Mouse (Mus musculus): ENCODE results near the gene Slc46a1. TPM values are rescaled to one million over a fixed set of nuclear protein-coding genes. Genes with fewer than 3 reads are reported as not detected.

Gene Slc46a1
- polyA plus RNA-seq, 1 experiment from 2014 or later = 7.8 TPM

DNA sequence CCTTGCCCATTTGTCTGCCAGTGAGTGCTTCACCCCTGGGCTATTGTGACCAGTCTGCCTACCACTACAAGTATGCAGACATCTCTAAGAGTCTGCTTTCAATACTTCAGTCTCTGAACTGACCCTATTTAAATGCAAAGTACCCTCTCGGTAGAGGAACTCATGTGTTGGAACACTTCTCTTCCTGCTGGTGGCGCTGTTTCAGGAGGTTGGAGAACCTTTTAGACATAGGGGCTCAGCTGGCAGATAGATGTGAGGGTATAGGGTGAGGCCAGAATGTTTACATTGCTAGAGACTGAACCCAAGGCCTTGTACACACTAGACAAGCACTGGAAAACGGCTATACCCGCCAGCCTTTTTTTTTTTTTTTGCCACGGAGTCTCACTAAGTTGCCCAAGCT lies 37.2 kb upstream of the Slc46a1 start:
- no peak for ATAC-seq (replicated peaks; ENCODE audit: insufficient number of reproducible peaks, low FRiP score, low TSS enrichment)
- H3K9ac ChIP-seq (ENCODE audit: low read depth, low read length) = no peak overlapping the region
- no peaks in the 10 kb centered on the region for H3K4me1 ChIP-seq (ENCODE audit: control insufficient read depth, insufficient read depth, low read length)
- no peak overlapping the region for H3K4me3 ChIP-seq (ENCODE audit: low read depth, low read length)
- 70% methylated on average over 5 of the region's 5 CpGs for whole genome bisulfite sequencing (ENCODE audit: insufficient replicate concordance)
- no peaks in the 10 kb centered on the region for H3K27me3 ChIP-seq (ENCODE audit: control insufficient read depth, insufficient read depth, low read length)
- H3K9me3 ChIP-seq (replicated peaks; ENCODE audit: control insufficient read depth, low read length) = no peaks in the 10 kb centered on the region
- no peak overlapping the region for H3K4me2 ChIP-seq
- no peak overlapping the region for H3K27ac ChIP-seq (ENCODE audit: low read depth, low read length)
- no peaks in the 10 kb centered on the region for H3K36me3 ChIP-seq (ENCODE audit: control insufficient read depth, insufficient read depth, low read length)

DNA sequence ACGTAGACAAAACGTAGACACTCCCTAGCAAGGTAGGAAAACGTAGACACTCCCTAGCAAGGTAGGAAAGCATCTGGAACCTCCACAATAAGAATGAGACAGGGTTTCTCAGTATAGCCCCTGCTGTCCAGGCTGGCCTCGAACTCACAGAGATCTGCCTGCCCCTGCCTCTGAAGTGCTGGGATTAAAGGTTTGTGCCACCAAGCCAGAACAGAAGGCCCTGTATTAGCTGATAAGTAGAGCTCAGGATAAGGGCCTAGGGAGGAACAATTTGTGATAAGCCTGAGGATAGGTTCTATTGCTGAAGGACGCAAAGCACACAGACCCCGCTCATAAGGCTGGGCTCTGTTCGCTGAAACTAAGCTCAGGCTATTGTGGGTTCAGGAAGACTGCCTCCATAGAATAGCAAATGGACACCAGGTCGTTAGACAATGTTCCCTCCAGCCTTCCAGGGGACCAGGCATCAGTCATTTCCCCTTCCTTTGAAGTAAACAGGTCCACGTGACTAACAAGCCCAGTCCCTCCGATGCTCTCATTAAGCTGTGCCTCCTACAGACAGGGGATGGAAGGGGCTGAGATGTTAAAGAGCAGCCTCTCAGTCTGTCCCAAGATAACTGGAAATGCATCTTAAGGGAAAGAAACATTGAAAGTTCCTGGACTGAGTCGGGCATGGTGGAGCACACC lies 35.2 kb upstream of the Slc46a1 start:
- no peaks in the 10 kb centered on the region for H3K27me3 ChIP-seq (ENCODE audit: control insufficient read depth, insufficient read depth, low read length)
- no peak overlapping the region for H3K9ac ChIP-seq (ENCODE audit: low read depth, low read length)
- H3K4me2 ChIP-seq = no peak overlapping the region
- H3K4me3 ChIP-seq (ENCODE audit: low read depth, low read length) = no peak overlapping the region
- no peak for ATAC-seq (replicated peaks; ENCODE audit: insufficient number of reproducible peaks, low FRiP score, low TSS enrichment)
- H3K4me1 ChIP-seq (ENCODE audit: control insufficient read depth, insufficient read depth, low read length) = no peaks in the 10 kb centered on the region
- H3K9me3 ChIP-seq (replicated peaks; ENCODE audit: control insufficient read depth, low read length) = no peaks in the 10 kb centered on the region
- no peak overlapping the region for H3K27ac ChIP-seq (ENCODE audit: low read depth, low read length)
- H3K36me3 ChIP-seq (ENCODE audit: control insufficient read depth, insufficient read depth, low read length) = no peaks in the 10 kb centered on the region
- 39% methylated on average over 11 of the region's 11 CpGs for WGBS (ENCODE audit: insufficient replicate concordance)

- no peak overlapping the region for H3K27ac ChIP-seq (ENCODE audit: low read depth, low read length)
- no peak overlapping the region for H3K9ac ChIP-seq (ENCODE audit: low read depth, low read length)
- H3K4me2 ChIP-seq = no peak overlapping the region
- H3K27me3 ChIP-seq (ENCODE audit: control insufficient read depth, insufficient read depth, low read length) = no peaks in the 10 kb centered on the region
- peaks cover 6% of the 10 kb centered on the region for H3K4me1 ChIP-seq (ENCODE audit: control insufficient read depth, insufficient read depth, low read length)
- no peak for ATAC-seq (replicated peaks; ENCODE audit: insufficient number of reproducible peaks, low FRiP score, low TSS enrichment)
- no peaks in the 10 kb centered on the region for H3K36me3 ChIP-seq (ENCODE audit: control insufficient read depth, insufficient read depth, low read length)
- WGBS (ENCODE audit: insufficient replicate concordance) = 79% methylated on average over 10 of the region's 10 CpGs
- no peaks in the 10 kb centered on the region for H3K9me3 ChIP-seq (replicated peaks; ENCODE audit: control insufficient read depth, low read length)
- H3K4me3 ChIP-seq (ENCODE audit: low read depth, low read length) = no peak overlapping the region
Observed at GRCm38 (mm10) chr11:78431176-78431575, 34.3 kb upstream of the Slc46a1 start.

DNA sequence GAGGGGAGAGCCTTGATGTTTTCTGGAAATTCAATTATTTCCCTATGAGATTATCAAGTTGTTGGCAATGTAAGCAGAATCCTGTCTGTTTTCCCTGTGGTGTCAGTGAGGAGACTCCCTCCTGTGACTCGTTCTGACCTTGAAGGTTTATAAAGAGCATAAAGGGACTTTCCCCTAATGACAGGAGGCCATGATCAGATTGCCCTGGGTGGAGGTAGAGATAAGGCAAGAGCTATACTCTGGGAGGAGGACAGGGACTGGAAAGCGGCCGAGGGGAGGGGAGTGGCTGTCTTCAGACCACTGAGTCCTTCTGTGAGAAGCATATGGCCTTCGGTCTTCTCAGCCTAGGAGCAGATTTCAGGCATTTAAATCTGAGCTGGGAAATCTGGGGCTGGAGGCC lies 31.4 kb upstream of the Slc46a1 start:
- no peak overlapping the region for H3K4me3 ChIP-seq (ENCODE audit: low read depth, low read length)
- H3K27ac ChIP-seq (ENCODE audit: low read depth, low read length) = no peak overlapping the region
- ATAC-seq (replicated peaks; ENCODE audit: insufficient number of reproducible peaks, low FRiP score, low TSS enrichment) = no peak
- WGBS (ENCODE audit: insufficient replicate concordance) = 32% methylated on average over 4 of the region's 4 CpGs
- no peaks in the 10 kb centered on the region for H3K27me3 ChIP-seq (ENCODE audit: control insufficient read depth, insufficient read depth, low read length)
- peaks cover 6% of the 10 kb centered on the region for H3K4me1 ChIP-seq (ENCODE audit: control insufficient read depth, insufficient read depth, low read length)
- H3K36me3 ChIP-seq (ENCODE audit: control insufficient read depth, insufficient read depth, low read length) = no peaks in the 10 kb centered on the region
- H3K9me3 ChIP-seq (replicated peaks; ENCODE audit: control insufficient read depth, low read length) = no peaks in the 10 kb centered on the region
- H3K9ac ChIP-seq (ENCODE audit: low read depth, low read length) = no peak overlapping the region
- H3K4me2 ChIP-seq = no peak overlapping the region

DNA sequence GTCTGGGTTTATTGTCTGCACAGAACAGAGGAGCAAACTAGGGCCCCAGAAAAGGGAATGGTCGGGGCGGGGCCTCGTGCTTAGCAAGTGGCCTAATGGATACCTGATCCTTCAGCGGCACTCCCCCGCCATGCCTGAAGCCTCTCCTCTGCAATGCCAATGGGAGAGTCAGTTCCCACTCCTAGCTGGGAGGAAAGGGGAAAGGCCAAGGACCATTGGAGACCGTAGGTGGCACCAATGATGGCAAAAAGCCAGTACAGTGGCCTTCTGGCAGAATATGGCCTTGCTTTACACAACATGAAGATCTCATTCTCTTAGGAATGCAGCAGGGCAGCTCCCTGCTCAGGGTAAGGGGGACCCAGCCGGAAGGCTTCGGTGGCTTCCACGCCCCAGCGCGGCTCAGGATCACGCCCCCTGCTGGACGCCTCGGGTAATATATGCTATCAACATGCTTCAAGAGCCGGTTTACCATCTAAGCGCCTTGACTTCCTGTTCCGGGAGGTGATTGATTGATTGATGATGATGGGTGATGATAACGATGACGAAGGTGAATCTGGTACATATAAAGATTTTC lies 29.6 kb upstream of the Slc46a1 start:
- no peak for ATAC-seq (replicated peaks; ENCODE audit: insufficient number of reproducible peaks, low FRiP score, low TSS enrichment)
- WGBS (ENCODE audit: insufficient replicate concordance) = 7% methylated on average over 19 of the region's 19 CpGs
- no peak overlapping the region for H3K27ac ChIP-seq (ENCODE audit: low read depth, low read length)
- no peak overlapping the region for H3K9ac ChIP-seq (ENCODE audit: low read depth, low read length)
- no peak overlapping the region for H3K4me3 ChIP-seq (ENCODE audit: low read depth, low read length)
- no peaks in the 10 kb centered on the region for H3K36me3 ChIP-seq (ENCODE audit: control insufficient read depth, insufficient read depth, low read length)
- H3K4me2 ChIP-seq = peak overlapping the region; percentile 45
- H3K27me3 ChIP-seq (ENCODE audit: control insufficient read depth, insufficient read depth, low read length) = no peaks in the 10 kb centered on the region
- H3K4me1 ChIP-seq (ENCODE audit: control insufficient read depth, insufficient read depth, low read length) = peaks cover 6% of the 10 kb centered on the region
- H3K9me3 ChIP-seq (replicated peaks; ENCODE audit: control insufficient read depth, low read length) = no peaks in the 10 kb centered on the region

DNA sequence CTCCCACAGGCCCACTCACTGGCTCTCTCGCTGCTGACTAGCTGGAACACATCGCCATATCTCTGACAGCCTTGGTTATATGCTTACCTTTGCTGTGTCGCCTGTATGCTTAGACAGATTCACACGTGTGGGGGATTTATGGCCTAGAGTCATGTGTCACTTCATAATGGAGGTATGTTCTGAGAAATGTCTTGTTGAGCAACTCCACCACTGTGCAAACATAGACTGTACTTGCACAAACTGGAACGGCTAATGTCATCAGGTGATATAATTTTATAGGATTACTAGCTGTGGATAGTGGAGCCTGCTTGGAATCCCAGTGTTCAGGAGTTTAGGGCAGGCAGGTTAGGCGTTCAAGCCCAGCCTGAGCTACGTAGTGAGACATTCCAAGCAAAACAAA lies 28.3 kb upstream of the Slc46a1 start:
- H3K4me1 ChIP-seq (ENCODE audit: control insufficient read depth, insufficient read depth, low read length) = peaks cover 6% of the 10 kb centered on the region
- no peak overlapping the region for H3K9ac ChIP-seq (ENCODE audit: low read depth, low read length)
- 87% methylated on average over 7 of the region's 7 CpGs for WGBS (ENCODE audit: insufficient replicate concordance)

GRCm38 (mm10) chr11:78438399-78438930 lies 27.0 kb upstream of the Slc46a1 start:
- Histone ChIP-seq H3K27me3 (ENCODE audit: control insufficient read depth, insufficient read depth, low read length) (no peaks in the 10 kb centered on the region), H3K4me3 (ENCODE audit: low read depth, low read length) (no peak overlapping the region), H3K9ac (ENCODE audit: low read depth, low read length) (no peak overlapping the region), H3K36me3 (ENCODE audit: control insufficient read depth, insufficient read depth, low read length) (no peaks in the 10 kb centered on the region), H3K4me1 (ENCODE audit: control insufficient read depth, insufficient read depth, low read length) (peaks cover 6% of the 10 kb centered on the region), H3K27ac (ENCODE audit: low read depth, low read length) (no peak overlapping the region), H3K9me3 (replicated peaks; ENCODE audit: control insufficient read depth, low read length) (no peaks in the 10 kb centered on the region), H3K4me2 (no peak overlapping the region)
- WGBS (ENCODE audit: insufficient replicate concordance) = 40% methylated on average over 3 of the region's 3 CpGs
- no peak for ATAC-seq (replicated peaks; ENCODE audit: insufficient number of reproducible peaks, low FRiP score, low TSS enrichment)

More for the DNA sequence above, 28.3 kb upstream of the Slc46a1 start:
- Histone ChIP-seq H3K27ac (ENCODE audit: low read depth, low read length) (no peak overlapping the region), H3K36me3 (ENCODE audit: control insufficient read depth, insufficient read depth, low read length) (no peaks in the 10 kb centered on the region), H3K9me3 (replicated peaks; ENCODE audit: control insufficient read depth, low read length) (no peaks in the 10 kb centered on the region), H3K4me2 (no peak overlapping the region), H3K27me3 (ENCODE audit: control insufficient read depth, insufficient read depth, low read length) (no peaks in the 10 kb centered on the region), H3K4me3 (ENCODE audit: low read depth, low read length) (no peak overlapping the region)
- ATAC-seq (replicated peaks; ENCODE audit: insufficient number of reproducible peaks, low FRiP score, low TSS enrichment) = no peak

- no peaks in the 10 kb centered on the region for H3K27me3 ChIP-seq (ENCODE audit: control insufficient read depth, insufficient read depth, low read length)
- WGBS (ENCODE audit: insufficient replicate concordance) = 68% methylated on average over 5 of the region's 5 CpGs
- no peak overlapping the region for H3K4me3 ChIP-seq (ENCODE audit: low read depth, low read length)
- H3K27ac ChIP-seq (ENCODE audit: low read depth, low read length) = no peak overlapping the region
- no peak overlapping the region for H3K9ac ChIP-seq (ENCODE audit: low read depth, low read length)
- no peaks in the 10 kb centered on the region for H3K36me3 ChIP-seq (ENCODE audit: control insufficient read depth, insufficient read depth, low read length)
- H3K4me1 ChIP-seq (ENCODE audit: control insufficient read depth, insufficient read depth, low read length) = no peaks in the 10 kb centered on the region
- H3K9me3 ChIP-seq (replicated peaks; ENCODE audit: control insufficient read depth, low read length) = no peaks in the 10 kb centered on the region
- no peak for ATAC-seq (replicated peaks; ENCODE audit: insufficient number of reproducible peaks, low FRiP score, low TSS enrichment)
- H3K4me2 ChIP-seq = no peak overlapping the region
Observed at GRCm38 (mm10) chr11:78443115-78443514, 22.4 kb upstream of the Slc46a1 start.

GRCm38 (mm10) chr11:78447168-78447567 lies 18.3 kb upstream of the Slc46a1 start:
- H3K27me3 ChIP-seq (ENCODE audit: control insufficient read depth, insufficient read depth, low read length) = no peaks in the 10 kb centered on the region
- no peak overlapping the region for H3K4me2 ChIP-seq
- H3K36me3 ChIP-seq (ENCODE audit: control insufficient read depth, insufficient read depth, low read length) = no peaks in the 10 kb centered on the region
- no peak overlapping the region for H3K9ac ChIP-seq (ENCODE audit: low read depth, low read length)
- H3K4me1 ChIP-seq (ENCODE audit: control insufficient read depth, insufficient read depth, low read length) = no peaks in the 10 kb centered on the region
- H3K4me3 ChIP-seq (ENCODE audit: low read depth, low read length) = no peak overlapping the region
- ATAC-seq (replicated peaks; ENCODE audit: insufficient number of reproducible peaks, low FRiP score, low TSS enrichment) = no peak
- WGBS (ENCODE audit: insufficient replicate concordance) = 60% methylated on average over 3 of the region's 3 CpGs
- H3K27ac ChIP-seq (ENCODE audit: low read depth, low read length) = no peak overlapping the region
- no peaks in the 10 kb centered on the region for H3K9me3 ChIP-seq (replicated peaks; ENCODE audit: control insufficient read depth, low read length)

All from heart, embryonic 11.5 days (tissue).